Mouse (Mus musculus) cortical plate, adult 2 months (tissue): Measurements from ENCODE around the gene Cdk18.

Experiments
- CTCF ChIP-seq: fragments of 200-500 bp; IDR thresholded peaks from 2 replicates; pipeline ENCODE4 v1.5.1; 2011; ENCODE audit warnings: mild to moderate bottlenecking, control low read depth, low read length; ENCODE audit not compliant: insufficient read depth; ENCODE audit errors: extremely low read depth
- POLR2A ChIP-seq: fragments of 200-500 bp; IDR thresholded peaks from 2 replicates; pipeline ENCODE4 v1.6.1; 2011; ENCODE audit warnings: mild to moderate bottlenecking, low read length, control low read depth; ENCODE audit not compliant: insufficient read depth; ENCODE audit errors: extremely low read depth

DNA sequence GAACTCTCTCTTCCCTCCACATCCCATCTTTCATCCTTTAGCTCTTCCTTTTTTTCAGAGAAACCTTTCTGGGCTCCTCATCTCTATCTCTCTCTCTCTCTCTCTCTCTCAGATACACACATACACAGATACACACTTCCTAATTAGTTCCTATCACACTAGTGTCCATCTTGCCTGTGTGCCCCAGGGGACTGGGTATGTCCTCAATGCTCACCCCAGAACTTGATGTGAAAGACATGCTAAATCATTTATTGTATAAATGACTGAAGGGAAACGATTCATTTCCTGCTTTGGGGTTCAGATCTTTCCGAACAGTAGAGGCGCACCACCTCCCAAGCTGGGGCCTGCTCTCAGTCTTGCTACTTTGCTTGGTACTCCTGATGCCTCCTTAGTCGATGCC, 49.7 kb upstream of the Cdk18 start:
- no peak for TF ChIP-seq POLR2A
- no peak for TF ChIP-seq CTCF
